Mouse (Mus musculus): ENCODE results near the gene Hdac10. TPM values are rescaled to one million over a fixed set of nuclear protein-coding genes. Genes with fewer than 3 reads are reported as not detected.

Gene Hdac10
- polyA plus RNA-seq, 1 experiment, result 11.7 TPM

- H3K4me3 ChIP-seq, result no peak overlapping the region
- no peak overlapping the region for H3K4me2 ChIP-seq (ENCODE audit: low read depth)
- H3K36me3 ChIP-seq (ENCODE audit: control insufficient read depth, insufficient read depth), result peaks cover 81% of the 10 kb centered on the region
- TF ChIP-seq POLR2AphosphoS2 (IDR thresholded peaks at IDR 0.05; ENCODE audit: insufficient read length, low read depth) (peak; percentile 50), TCF12 (IDR thresholded peaks at IDR 0.05; ENCODE audit: insufficient read depth, poor library complexity, severe bottlenecking) (no peak)
- no peak overlapping the region for H3ac ChIP-seq (ENCODE audit: control insufficient read depth, insufficient read length)
- H3K27me3 ChIP-seq (ENCODE audit: control insufficient read depth, insufficient read depth, insufficient read length), result no peaks in the 10 kb centered on the region
- H3K79me2 ChIP-seq (ENCODE audit: control insufficient read depth, insufficient read depth), result no peaks in the 10 kb centered on the region
These were observed 29.9 kb downstream of the Hdac10 start for GRCm38 (mm10) chr15:89098616-89099015.

GRCm38 (mm10) chr15:89097450-89097849, 31.1 kb downstream of the Hdac10 start:
- H3K4me3 ChIP-seq, result no peak overlapping the region
- H3K36me3 ChIP-seq (ENCODE audit: control insufficient read depth, insufficient read depth), result peaks cover 81% of the 10 kb centered on the region
- H3K4me2 ChIP-seq (ENCODE audit: low read depth), result no peak overlapping the region
- no peak for TF ChIP-seq REST (IDR thresholded peaks at IDR 0.05; ENCODE audit: insufficient read depth, insufficient read length)
- no peak for TF ChIP-seq POLR2A (IDR thresholded peaks at IDR 0.05; ENCODE audit: insufficient read length, low read depth)
- TF ChIP-seq MYOG (IDR thresholded peaks at IDR 0.05; ENCODE audit: control insufficient read depth in 1 of 3, insufficient read depth in 1 of 3, insufficient read length in 2 of 3, low read depth in 2 of 3), result no peak
- no peak for TF ChIP-seq TCF12 (IDR thresholded peaks at IDR 0.05; ENCODE audit: insufficient read depth, poor library complexity, severe bottlenecking)
- no peak for TF ChIP-seq MYOD1 (IDR thresholded peaks at IDR 0.05; ENCODE audit: control insufficient read depth in 1 of 3, insufficient read length in 2 of 3, low read depth in 2 of 3)
- no peak for TF ChIP-seq USF1 (IDR thresholded peaks at IDR 0.05; ENCODE audit: low read depth)
- TF ChIP-seq SRF (IDR thresholded peaks at IDR 0.05; ENCODE audit: control insufficient read depth, insufficient read length, low read depth), result no peak
- TF ChIP-seq E2F4 (IDR thresholded peaks at IDR 0.05; ENCODE audit: insufficient read depth), result no peak
- TF ChIP-seq TCF3 (IDR thresholded peaks at IDR 0.05; ENCODE audit: insufficient read length, low read depth), result no peak
- H3K79me2 ChIP-seq (ENCODE audit: control insufficient read depth, insufficient read depth), result no peaks in the 10 kb centered on the region
- no peak overlapping the region for H3ac ChIP-seq (ENCODE audit: control insufficient read depth, insufficient read length)
- no peaks in the 10 kb centered on the region for H3K27me3 ChIP-seq (ENCODE audit: control insufficient read depth, insufficient read depth, insufficient read length)

- TF ChIP-seq REST (IDR thresholded peaks at IDR 0.05; ENCODE audit: insufficient read depth, insufficient read length), result no peak
- TF ChIP-seq SRF (IDR thresholded peaks at IDR 0.05; ENCODE audit: control insufficient read depth, insufficient read length, low read depth), result no peak
- no peak for TF ChIP-seq E2F4 (IDR thresholded peaks at IDR 0.05; ENCODE audit: insufficient read depth)
- peak; percentile 4 for TF ChIP-seq POLR2A (IDR thresholded peaks at IDR 0.05; ENCODE audit: insufficient read length, low read depth)
- TF ChIP-seq POLR2AphosphoS2 (IDR thresholded peaks at IDR 0.05; ENCODE audit: insufficient read length, low read depth), result peak; percentile 72
- no peak for TF ChIP-seq USF1 (IDR thresholded peaks at IDR 0.05; ENCODE audit: low read depth)
- no peak overlapping the region for H3ac ChIP-seq (ENCODE audit: control insufficient read depth, insufficient read length)
- peaks cover 42% of the 10 kb centered on the region for H3K36me3 ChIP-seq (ENCODE audit: control insufficient read depth, insufficient read depth)
- H3K4me3 ChIP-seq, result no peak overlapping the region
- peaks cover 8% of the 10 kb centered on the region for H3K79me2 ChIP-seq (ENCODE audit: control insufficient read depth, insufficient read depth)
- no peaks in the 10 kb centered on the region for H3K27me3 ChIP-seq (ENCODE audit: control insufficient read depth, insufficient read depth, insufficient read length)
- H3K4me2 ChIP-seq (ENCODE audit: low read depth), result no peak overlapping the region
These were observed 36.3 kb downstream of the Hdac10 start for GRCm38 (mm10) chr15:89092181-89092580.

GRCm38 (mm10) chr15:89090662-89091061, 37.8 kb downstream of the Hdac10 start:
- no peak overlapping the region for H3ac ChIP-seq (ENCODE audit: control insufficient read depth, insufficient read length)
- no peaks in the 10 kb centered on the region for H3K27me3 ChIP-seq (ENCODE audit: control insufficient read depth, insufficient read depth, insufficient read length)
- peak overlapping the region; percentile 43 for H3K4me3 ChIP-seq
- H3K36me3 ChIP-seq (ENCODE audit: control insufficient read depth, insufficient read depth), result peaks cover 27% of the 10 kb centered on the region
- H3K4me2 ChIP-seq (ENCODE audit: low read depth), result peak overlapping the region; percentile 99
- TF ChIP-seq USF1 (IDR thresholded peaks at IDR 0.05; ENCODE audit: low read depth), result no peak
- no peak for TF ChIP-seq CEBPB (IDR thresholded peaks at IDR 0.05; ENCODE audit: insufficient read depth, poor library complexity, severe bottlenecking)
- TF ChIP-seq TCF3 (IDR thresholded peaks at IDR 0.05; ENCODE audit: insufficient read length, low read depth), result no peak
- TF ChIP-seq TCF12 (IDR thresholded peaks at IDR 0.05; ENCODE audit: insufficient read depth, poor library complexity, severe bottlenecking), result no peak
- no peak for TF ChIP-seq MYOG (IDR thresholded peaks at IDR 0.05; ENCODE audit: control insufficient read depth in 1 of 3, insufficient read depth in 1 of 3, insufficient read length in 2 of 3, low read depth in 2 of 3)
- no peak for TF ChIP-seq E2F4 (IDR thresholded peaks at IDR 0.05; ENCODE audit: insufficient read depth)
- no peak for TF ChIP-seq MYOD1 (IDR thresholded peaks at IDR 0.05; ENCODE audit: control insufficient read depth in 1 of 3, insufficient read length in 2 of 3, low read depth in 2 of 3)
- TF ChIP-seq MAX (IDR thresholded peaks at IDR 0.05; ENCODE audit: low read depth), result no peak
- no peak for TF ChIP-seq POLR2AphosphoS2 (IDR thresholded peaks at IDR 0.05; ENCODE audit: insufficient read length, low read depth)
- peaks cover 8% of the 10 kb centered on the region for H3K79me2 ChIP-seq (ENCODE audit: control insufficient read depth, insufficient read depth)

- H3K4me2 ChIP-seq (ENCODE audit: low read depth), result peak overlapping the region; percentile 99
- H3ac ChIP-seq (ENCODE audit: control insufficient read depth, insufficient read length), result peak overlapping the region; percentile 86
- H3K4me3 ChIP-seq, result peak overlapping the region; percentile 43
- H3K27me3 ChIP-seq (ENCODE audit: control insufficient read depth, insufficient read depth, insufficient read length), result no peaks in the 10 kb centered on the region
- H3K79me2 ChIP-seq (ENCODE audit: control insufficient read depth, insufficient read depth), result peaks cover 8% of the 10 kb centered on the region
- H3K36me3 ChIP-seq (ENCODE audit: control insufficient read depth, insufficient read depth), result peaks cover 23% of the 10 kb centered on the region
- TF ChIP-seq CEBPB (IDR thresholded peaks at IDR 0.05; ENCODE audit: insufficient read depth, poor library complexity, severe bottlenecking) (no peak), TCF12 (IDR thresholded peaks at IDR 0.05; ENCODE audit: insufficient read depth, poor library complexity, severe bottlenecking) (no peak), POLR2AphosphoS2 (IDR thresholded peaks at IDR 0.05; ENCODE audit: insufficient read length, low read depth) (peak; percentile 35)
These were observed 39.0 kb downstream of the Hdac10 start for GRCm38 (mm10) chr15:89089248-89090051.
